Mouse (Mus musculus) kidney, postnatal 36 days (tissue): ENCODE data around the gene Olfr1532-ps1.
"Not testable (repeated sequence)": the region's sequence is repeated elsewhere in the genome, so short reads cannot be mapped to it uniquely, and the experiment has no call there.

Experiments
- DNase-seq, 2 experiments: peaks; one replicate each; pipeline ENCODE4 v3.0.0; 2021 to 2022; ENCODE audit warnings: mixed read lengths in 2 of 2

Gene Olfr1532-ps1

DNA sequence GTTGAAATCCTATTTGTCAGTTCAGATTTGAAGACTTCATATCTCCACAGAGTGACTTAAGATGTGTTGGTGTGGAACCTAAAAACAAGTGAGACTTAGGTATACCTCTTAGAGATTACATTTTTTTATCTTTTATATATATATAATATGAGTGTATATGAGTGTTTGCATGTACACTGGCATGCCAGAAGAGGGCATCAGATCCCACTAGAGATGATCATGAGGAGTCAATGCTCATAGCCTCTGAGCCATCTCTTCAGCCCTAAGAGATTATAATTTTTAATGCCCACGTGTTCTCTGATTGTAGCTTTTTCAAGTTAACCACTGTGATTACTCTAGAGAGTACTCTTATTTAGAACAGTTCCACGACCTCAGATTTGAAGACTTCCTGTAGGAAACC is at the start of gene Olfr1532-ps1:
Gene Olfr1532-ps1 (plus strand): TSS at position 326 of the 400 bp plus-strand sequence.
- no peak for DNase-seq

DNA sequence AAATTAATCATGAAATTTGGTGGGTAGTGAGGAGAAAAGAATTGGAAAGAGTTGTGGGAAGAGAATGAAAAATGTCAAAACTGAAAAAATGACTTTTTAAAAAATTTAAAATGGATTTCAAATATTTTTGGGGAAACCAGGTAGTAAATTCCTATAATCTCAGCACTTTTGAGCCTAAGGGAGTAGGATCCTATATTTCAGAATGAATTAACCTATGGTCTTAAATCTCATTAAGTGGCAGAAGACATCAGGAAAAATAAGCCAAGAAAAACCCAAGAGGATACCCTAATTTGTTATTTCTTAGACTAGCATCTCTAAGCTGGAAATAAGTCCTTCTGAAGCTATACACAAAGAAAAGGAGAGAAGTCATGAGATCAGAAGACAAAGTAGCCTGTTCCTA is 44.9 kb upstream of the Olfr1532-ps1 start, which contains the start of gene Olfr704:
Gene Olfr704 (plus strand): TSS at position 301 of the 400 bp plus-strand sequence.
- no peak for DNase-seq

DNA sequence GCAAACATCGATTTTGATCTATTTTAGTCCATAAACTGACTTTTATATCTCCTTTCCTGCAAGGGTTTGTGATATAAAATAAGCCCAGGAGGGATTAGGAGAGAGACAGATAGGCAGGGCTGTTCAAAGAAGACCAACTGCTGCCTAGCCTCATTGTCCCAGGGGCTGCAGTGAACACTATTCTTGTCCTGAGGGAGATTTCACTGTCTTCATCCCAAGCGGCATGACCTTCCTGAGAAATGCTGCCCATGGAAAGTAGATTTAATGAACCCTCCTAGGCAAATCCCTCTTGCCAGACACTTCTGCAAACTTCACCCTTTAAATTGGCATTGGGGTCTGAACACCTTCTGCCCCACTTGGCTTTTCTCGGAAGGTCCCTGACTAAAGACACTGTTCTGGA is 31.0 kb upstream of the Olfr1532-ps1 start, which contains the start of gene Olfr705:
Gene Olfr705 (minus strand): TSS at position 101 of the 400 bp plus-strand sequence.
- no peak for DNase-seq

DNA sequence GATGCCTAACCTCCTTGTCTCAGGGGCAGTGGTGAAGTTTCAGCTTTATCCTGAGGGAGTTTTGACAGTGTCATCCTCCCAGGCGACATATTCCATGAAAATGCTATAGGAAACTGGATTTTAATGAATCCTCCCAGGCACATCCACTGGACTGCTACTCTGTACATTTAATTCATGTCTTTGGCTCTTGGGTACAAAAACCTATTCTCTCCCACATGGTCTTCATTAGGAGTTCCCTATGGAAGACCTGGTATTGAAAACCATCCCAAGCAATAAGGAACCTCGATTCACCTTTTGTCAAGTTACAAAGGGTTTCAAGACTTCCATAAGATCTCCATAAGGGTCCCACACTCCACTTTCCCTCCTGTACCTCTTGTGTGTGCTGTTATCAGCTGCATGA is 19.7 kb upstream of the Olfr1532-ps1 start, which contains the start of gene Olfr706:
Gene Olfr706 (minus strand): TSS at position 101 of the 400 bp plus-strand sequence.
- DNase-seq: no peak

DNA sequence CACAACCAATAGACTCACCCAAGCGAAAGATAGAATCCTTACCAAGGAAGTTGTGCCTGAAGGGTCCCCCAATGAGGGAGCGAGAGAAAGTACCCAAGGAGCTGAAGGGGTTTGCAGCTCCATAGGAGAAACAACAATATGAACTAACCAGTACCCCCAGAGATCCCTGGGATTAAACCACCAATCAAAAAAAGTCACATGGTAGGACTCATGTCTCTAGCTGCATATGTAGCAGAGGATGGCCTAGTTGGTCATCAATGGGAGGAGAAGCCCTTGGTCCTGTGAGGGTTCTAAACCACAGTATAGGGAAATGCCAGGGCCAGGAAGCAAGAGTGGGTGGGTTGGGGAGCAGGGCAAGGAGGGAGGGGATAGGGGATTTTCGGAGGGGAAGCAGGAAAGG is 6.7 kb upstream of the Olfr1532-ps1 start, which contains the start of gene Olfr707:
Gene Olfr707 (minus strand): TSS at position 101 of the 400 bp plus-strand sequence.
- DNase-seq: not testable (repeated sequence)

DNA sequence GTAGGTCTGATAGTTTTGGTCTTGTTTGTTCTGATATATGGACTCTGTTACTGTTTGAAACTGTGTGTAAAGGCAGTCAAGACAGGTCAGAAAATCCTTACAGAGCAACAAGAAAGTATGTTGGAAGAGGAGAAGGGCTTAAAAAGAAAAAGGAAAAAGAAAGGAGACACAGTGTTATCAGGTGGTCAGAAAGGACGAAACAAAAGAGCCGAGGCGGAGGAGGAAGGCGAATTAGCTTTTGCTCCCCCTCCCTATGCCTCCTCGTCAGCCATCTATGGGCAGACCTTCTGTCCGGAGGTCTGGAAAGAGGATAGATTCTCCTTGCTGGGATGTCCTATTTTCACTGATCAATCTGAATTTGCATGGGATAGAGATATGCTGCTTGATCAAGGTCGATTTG is 13.2 kb downstream of the Olfr1532-ps1 start:
- DNase-seq: not testable (repeated sequence)

DNA sequence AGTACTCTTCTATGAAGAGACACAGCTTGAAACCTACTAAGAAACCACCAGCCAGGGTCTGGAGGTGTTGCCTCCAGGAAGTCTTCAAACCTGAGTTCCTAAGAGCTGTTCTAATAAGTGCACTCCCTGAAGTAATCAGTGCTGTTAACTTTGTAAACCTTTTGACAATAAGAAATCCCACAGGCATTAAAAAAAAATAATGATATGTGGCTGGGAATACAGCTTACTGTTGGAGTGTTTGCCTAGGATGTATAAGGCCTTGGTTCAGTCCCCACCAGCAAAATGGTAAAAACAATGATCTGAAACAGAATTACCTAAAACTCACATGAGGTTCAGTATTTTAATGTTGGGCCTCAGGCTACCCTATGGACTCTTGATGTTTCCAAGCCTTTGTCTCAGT is 24.3 kb downstream of the Olfr1532-ps1 start, which contains the start of gene Olfr709-ps1:
Gene Olfr709-ps1 (minus strand): TSS at position 101 of the 400 bp plus-strand sequence.
- DNase-seq: no peak

DNA sequence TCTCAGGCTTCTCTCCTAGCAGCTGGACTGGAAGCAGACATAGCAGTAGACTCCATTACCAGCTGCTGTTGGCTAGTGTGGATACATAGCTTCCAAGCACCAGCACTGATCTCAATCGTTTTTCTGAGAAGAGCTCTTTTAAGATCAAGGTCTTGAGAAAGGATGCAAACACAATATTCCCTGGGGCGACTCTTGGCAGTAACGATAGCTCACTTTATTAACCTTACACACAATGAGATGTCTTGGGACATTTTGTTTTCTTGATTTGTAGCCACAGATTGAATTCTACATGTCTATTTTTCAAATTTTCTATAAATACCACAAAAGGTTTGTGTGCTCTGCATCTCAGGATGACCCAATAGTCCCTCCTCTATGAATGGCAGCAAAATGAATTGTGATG is 40.4 kb downstream of the Olfr1532-ps1 start, which contains the start of gene Olfr710:
Gene Olfr710 (minus strand): TSS at position 101 of the 400 bp plus-strand sequence.
- no peak for DNase-seq

DNA sequence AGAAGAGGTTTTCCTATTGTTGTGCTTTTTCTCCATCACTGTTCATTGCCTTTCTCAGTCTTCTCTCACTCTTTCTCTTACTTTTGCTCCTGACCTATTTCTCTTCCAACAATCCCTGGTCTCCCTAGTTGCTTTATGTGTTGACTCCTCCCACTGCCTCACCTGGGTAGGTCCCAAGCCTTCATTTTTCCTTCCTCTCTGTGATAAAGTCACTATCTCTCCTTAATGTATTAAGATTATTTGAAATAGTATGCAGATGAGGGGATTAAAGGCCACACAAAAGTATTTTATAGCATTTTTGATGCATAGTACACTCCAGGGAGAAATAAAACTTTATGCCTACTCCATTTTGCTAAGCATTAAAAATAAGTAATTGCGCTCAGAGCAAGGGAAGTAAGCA is 56.0 kb downstream of the Olfr1532-ps1 start, which contains the start of gene Olfr6:
Gene Olfr6 (minus strand): TSS at position 101 of the 400 bp plus-strand sequence.
- no peak for DNase-seq
